Mouse (Mus musculus) liver, embryonic 14 days (tissue): ENCODE data around the gene D3Ertd751e. TPM values are rescaled to one million over a fixed set of nuclear protein-coding genes. Genes with fewer than 3 reads are reported as not detected.

Experiments
- polyA plus RNA-seq: library from polyadenylated mRNA; depleted of rRNA; stranded (reverse); fragments of >200 nt; gene quantifications from 2 replicates; pipeline ENCODE4 v1.2.3, GENCODE M21; 2012; rRNA removed

Gene D3Ertd751e
- polyA plus RNA-seq: 2.6 and 2.9 TPM in 2 replicates

GRCm38 (mm10) chr3:41742278-41742934, at the start of gene D3Ertd751e, which contains the start of gene Sclt1:
Gene D3Ertd751e, plus strand, starts transcription at chr3:41742611.
Gene Sclt1, minus strand, starts transcription at chr3:41742514.

Other genes starting within 250 kb of the D3Ertd751e start
- 4.2 and 4.7 TPM in 2 replicates for gene Jade1, start 186.9 kb upstream of the D3Ertd751e start, polyA plus RNA-seq
- gene Sclt1, start 97 bp upstream of the D3Ertd751e start, polyA plus RNA-seq: 3.3 and 3.5 TPM in 2 replicates